Mouse (Mus musculus) kidney, embryonic 16.5 days (tissue): Measurements from ENCODE around the gene Plxnb3. TPM values are rescaled to one million over a fixed set of nuclear protein-coding genes. Genes with fewer than 3 reads are reported as not detected.
A peak's percentile ranks its signal among the peaks of the same experiment; 100 is the strongest.
"Not testable (repeated sequence)": the region's sequence is repeated elsewhere in the genome, so short reads cannot be mapped to it uniquely, and the experiment has no call there.

Experiments used
- ATAC-seq: fragments of 200-750 bp; cut with Nextera tagmentation; 2 replicates; pipeline ENCODE4 v1.8.0; 2017; ENCODE audit warnings: moderate TSS enrichment; ENCODE audit not compliant: low FRiP score, low TSS enrichment
- H3K27ac ChIP-seq: fragments of 300-500 bp; sonication (generic); 2 replicates; pipeline ENCODE4 v1.5.1; 2014; ENCODE audit warnings: low read length
- H3K27me3 ChIP-seq: fragments of 300-500 bp; sonication (generic); 2 replicates; pipeline ENCODE4 v1.6.1; 2014; ENCODE audit warnings: low read length, control low read depth, mixed read lengths; ENCODE audit not compliant: insufficient read depth
- H3K36me3 ChIP-seq: fragments of 300-500 bp; sonication (generic); 2 replicates; pipeline ENCODE4 v1.6.1; 2014; ENCODE audit warnings: low read length, control low read depth, mixed read lengths; ENCODE audit not compliant: insufficient read depth
- H3K4me1 ChIP-seq: fragments of 300-500 bp; sonication (generic); 2 replicates; pipeline ENCODE4 v1.6.1; 2014; ENCODE audit warnings: low read length, control low read depth, mixed read lengths; ENCODE audit not compliant: insufficient read depth
- H3K4me2 ChIP-seq: fragments of 300-500 bp; sonication (generic); replicated peaks from 2 replicates; pipeline ENCODE4 v1.6.1; 2014; ENCODE audit warnings: low read depth, low read length
- H3K4me3 ChIP-seq: fragments of 300-500 bp; sonication (generic); 2 replicates; pipeline ENCODE4 v1.5.1; 2014; ENCODE audit warnings: mild to moderate bottlenecking, low read length
- H3K9ac ChIP-seq: fragments of 300-500 bp; sonication (generic); replicated peaks from 2 replicates; pipeline ENCODE4 v1.6.1; 2014; ENCODE audit warnings: low read length
- H3K9me3 ChIP-seq: fragments of 300-500 bp; sonication (generic); 2 replicates; pipeline ENCODE4 v1.6.1; 2016; ENCODE audit warnings: low read length, control low read depth
- WGBS: fragments of 180-500 bp; shearing (Covaris S2); extraction: QIAGEN DNeasy Blood & Tissue Kit; methylation state at CpG from one replicate; pipeline ENCODE4 v1.1.7; 2014; 5-methylcytosine and 5-hydroxymethylcytosine counted together
- polyA plus RNA-seq: library from polyadenylated mRNA; unstranded; fragments of >200 nt; fragmentation: Nextera tagmentation; extraction: Ambion mirVana; gene quantifications from 2 replicates; pipeline ENCODE4 v1.2.1, GENCODE M21; 2015

Gene Plxnb3
- polyA plus RNA-seq, 1 experiment from 2014 or later, result 0.32 TPM

DNA sequence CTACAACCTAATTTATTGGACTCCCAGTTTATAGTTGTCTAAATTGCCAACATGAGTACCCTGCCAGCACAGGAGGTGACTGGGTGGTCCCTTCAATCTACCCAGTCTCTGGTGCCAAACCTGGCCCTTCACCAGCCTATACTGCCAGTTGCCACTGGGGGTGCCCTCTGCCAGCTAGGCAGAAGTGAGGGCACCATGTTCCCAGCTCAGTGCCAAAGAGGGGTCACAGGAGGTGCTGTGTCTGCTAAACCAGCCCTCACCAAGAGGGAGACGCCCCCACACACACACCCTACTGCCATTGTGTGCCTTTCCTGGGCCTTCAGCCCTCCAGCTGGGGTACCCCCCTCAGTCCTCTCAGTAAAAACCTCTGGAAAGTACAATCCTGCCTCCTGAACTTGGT lies 18.7 kb upstream of the Plxnb3 start:
- Histone ChIP-seq H3K36me3 (no peaks in the 10 kb centered on the region), H3K4me1 (no peaks in the 10 kb centered on the region), H3K9me3 (no peaks in the 10 kb centered on the region), H3K27ac (no peak overlapping the region), H3K4me3 (no peak overlapping the region), H3K27me3 (no peaks in the 10 kb centered on the region; the same call in 1 of the 2 replicates), H3K9ac (no peak overlapping the region), H3K4me2 (no peak overlapping the region)
- WGBS, result 57% methylated on average over 1 of the region's 1 CpGs
- no peak for ATAC-seq

DNA sequence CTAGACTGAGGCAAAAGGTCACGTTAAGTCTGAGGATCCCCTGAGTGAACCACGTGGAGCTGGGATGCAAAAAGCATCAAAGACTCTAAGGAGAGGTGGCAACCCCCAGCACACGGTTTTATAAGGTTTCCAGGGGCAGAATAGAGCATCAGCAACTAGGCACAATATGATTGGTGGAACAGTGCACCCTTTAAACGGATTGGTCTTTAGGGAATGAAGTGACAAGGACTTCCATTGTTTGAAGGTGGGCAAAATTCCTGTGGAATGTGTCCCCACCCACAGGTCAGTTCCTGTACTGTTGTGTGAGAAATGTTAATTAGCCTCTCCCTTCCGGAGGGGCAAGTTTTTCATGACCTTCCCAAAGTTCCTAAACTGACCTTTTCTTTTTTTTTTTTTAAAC lies 17.7 kb upstream of the Plxnb3 start:
- no peak overlapping the region for H3K4me2 ChIP-seq
- ATAC-seq, result no peak
- H3K9ac ChIP-seq, result no peak overlapping the region
- H3K27ac ChIP-seq, result no peak overlapping the region
- no peaks in the 10 kb centered on the region for H3K4me1 ChIP-seq
- H3K4me3 ChIP-seq, result no peak overlapping the region
- 69% methylated on average over 5 of the region's 5 CpGs for WGBS
- H3K9me3 ChIP-seq, result no peaks in the 10 kb centered on the region
- H3K27me3 ChIP-seq, result no peaks in the 10 kb centered on the region; the same call in 1 of the 2 replicates
- H3K36me3 ChIP-seq, result no peaks in the 10 kb centered on the region

DNA sequence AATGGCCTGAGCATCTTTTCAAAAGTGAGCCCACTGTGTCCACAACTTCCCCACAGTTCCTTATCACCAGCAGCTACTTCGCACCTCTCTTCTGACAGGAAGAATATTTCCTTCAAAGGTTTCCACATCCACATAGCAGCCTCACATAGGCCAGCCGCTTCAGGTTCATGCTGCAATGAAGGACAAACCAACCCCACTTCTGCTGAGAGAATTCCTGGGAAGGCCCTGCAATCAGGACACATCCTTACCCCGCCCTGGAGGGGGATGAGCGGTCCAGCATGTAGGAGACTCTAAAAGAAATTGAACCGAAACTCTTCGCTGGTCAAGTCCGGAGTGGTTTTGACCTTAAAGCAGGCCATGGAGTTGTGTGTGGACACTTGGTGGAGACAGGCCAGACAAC lies 17.0 kb upstream of the Plxnb3 start:
- 90% methylated on average over 7 of the region's 7 CpGs for WGBS
- not testable (repeated sequence) for ATAC-seq

DNA sequence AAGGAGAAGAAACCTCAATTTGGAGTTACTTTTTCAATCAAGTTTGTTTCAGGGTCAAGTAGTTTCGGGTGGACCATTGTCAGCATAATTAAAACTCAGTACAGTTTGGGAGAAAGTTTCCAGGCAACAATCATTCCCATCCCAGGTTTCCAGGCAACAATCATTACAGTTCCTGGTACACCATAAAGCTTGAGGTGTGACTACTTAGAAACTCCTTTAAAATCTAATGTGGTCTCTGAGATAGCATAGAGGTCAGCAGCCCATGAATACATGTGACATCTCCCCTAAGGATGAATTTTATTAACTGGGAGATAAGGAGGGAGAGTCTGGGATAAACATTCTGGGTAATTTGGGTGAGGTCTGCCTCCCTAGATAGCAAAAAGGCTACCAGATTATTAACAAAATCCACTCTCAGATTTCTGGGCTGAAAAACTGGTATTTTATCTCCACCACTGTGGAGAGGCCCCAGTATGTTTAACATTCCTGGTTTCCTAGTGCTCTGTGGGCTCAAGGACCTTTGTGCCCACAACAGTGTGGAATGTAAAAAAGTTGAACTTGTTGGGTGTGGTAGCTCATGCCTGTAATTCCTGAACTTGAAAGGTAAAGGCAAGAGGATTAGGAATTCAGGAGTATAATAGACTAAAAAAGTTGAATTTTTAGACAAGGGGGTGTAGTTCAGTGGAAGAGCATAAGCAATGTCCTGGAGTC lies 12.0 kb upstream of the Plxnb3 start:
- H3K27me3 ChIP-seq, result no peaks in the 10 kb centered on the region
- ATAC-seq, result no peak
- H3K4me3 ChIP-seq, result no peak overlapping the region
- H3K9ac ChIP-seq, result no peak overlapping the region
- H3K9me3 ChIP-seq, result no peaks in the 10 kb centered on the region
- no peaks in the 10 kb centered on the region for H3K4me1 ChIP-seq
- 67% methylated on average over 1 of the region's 1 CpGs for WGBS
- no peaks in the 10 kb centered on the region for H3K36me3 ChIP-seq
- no peak overlapping the region for H3K4me2 ChIP-seq
- H3K27ac ChIP-seq, result no peak overlapping the region

More for the DNA sequence above, 17.0 kb upstream of the Plxnb3 start:
- H3K9ac ChIP-seq, H3K27ac ChIP-seq, H3K36me3 ChIP-seq, H3K4me1 ChIP-seq, H3K27me3 ChIP-seq, H3K4me2 ChIP-seq, H3K4me3 ChIP-seq, H3K9me3 ChIP-seq: not testable (repeated sequence)

GRCm38 (mm10) chrX:73748977-73749376 lies 7.9 kb upstream of the Plxnb3 start:
- Histone ChIP-seq H3K4me1 (no peaks in the 10 kb centered on the region), H3K9ac (no peak overlapping the region), H3K27me3 (no peaks in the 10 kb centered on the region), H3K4me2 (no peak overlapping the region), H3K27ac (no peak overlapping the region), H3K4me3 (no peak overlapping the region), H3K36me3 (no peaks in the 10 kb centered on the region), H3K9me3 (no peaks in the 10 kb centered on the region)
- WGBS, result 76% methylated on average over 1 of the region's 1 CpGs
- ATAC-seq, result no peak

DNA sequence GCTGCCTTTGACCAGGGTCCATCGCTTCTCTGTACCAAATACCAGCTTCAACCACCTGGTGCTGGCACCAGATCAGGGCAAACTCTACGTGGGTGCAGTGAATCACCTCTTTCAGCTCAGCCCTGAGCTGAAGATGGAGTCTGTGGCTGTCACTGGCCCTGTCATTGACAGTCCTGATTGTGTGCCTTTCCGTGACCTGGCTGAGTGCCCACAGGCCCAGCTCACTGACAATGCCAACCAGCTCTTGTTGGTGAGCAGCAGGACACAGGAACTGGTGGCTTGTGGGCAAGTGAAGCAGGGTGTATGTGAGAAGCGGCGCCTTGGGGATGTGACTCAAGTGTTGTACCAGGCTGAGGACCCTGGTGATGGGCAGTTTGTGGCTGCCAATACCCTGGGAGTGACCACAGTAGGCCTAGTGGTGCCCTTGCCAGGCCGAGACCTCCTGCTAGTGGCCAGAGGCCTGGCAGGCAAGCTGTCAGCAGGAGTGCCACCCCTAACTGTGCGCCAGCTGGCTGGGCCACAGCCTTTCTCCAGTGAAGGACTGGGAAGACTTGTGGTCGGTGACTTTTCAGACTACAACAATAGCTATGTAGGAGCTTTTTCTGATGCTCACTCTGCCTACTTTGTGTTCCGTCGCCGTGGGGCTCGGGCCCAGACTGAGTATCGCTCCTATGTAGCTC lies 1.9 kb downstream of the Plxnb3 start:
- Histone ChIP-seq H3K36me3 (no peaks in the 10 kb centered on the region), H3K4me3 (no peak overlapping the region), H3K4me1 (no peaks in the 10 kb centered on the region), H3K9me3 (no peaks in the 10 kb centered on the region), H3K27ac (no peak overlapping the region), H3K27me3 (no peaks in the 10 kb centered on the region; the same call in 1 of the 2 replicates), H3K9ac (no peak overlapping the region), H3K4me2 (no peak overlapping the region)
- no peak for ATAC-seq
- WGBS, result 91% methylated on average over 13 of the region's 13 CpGs

GRCm38 (mm10) chrX:73765311-73765710 lies 8.4 kb downstream of the Plxnb3 start:
- no peaks in the 10 kb centered on the region for H3K4me1 ChIP-seq
- no peaks in the 10 kb centered on the region for H3K27me3 ChIP-seq
- H3K36me3 ChIP-seq, result no peaks in the 10 kb centered on the region
- H3K4me3 ChIP-seq, result no peak overlapping the region
- H3K4me2 ChIP-seq, result no peak overlapping the region
- H3K9me3 ChIP-seq, result no peaks in the 10 kb centered on the region
- H3K27ac ChIP-seq, result no peak overlapping the region
- ATAC-seq, result 0 out of 2 replicates have a peak, but pooled peaks have one; percentile 44
- H3K9ac ChIP-seq, result no peak overlapping the region
- WGBS, result 50% methylated on average over 1 of the region's 1 CpGs

GRCm38 (mm10) chrX:73767267-73767666 lies 10.4 kb downstream of the Plxnb3 start:
- H3K4me1 ChIP-seq, result no peaks in the 10 kb centered on the region
- WGBS, result 69% methylated on average over 9 of the region's 9 CpGs
- H3K4me2 ChIP-seq, result no peak overlapping the region
- ATAC-seq, result no peak
- H3K27ac ChIP-seq, result no peak overlapping the region
- no peaks in the 10 kb centered on the region for H3K9me3 ChIP-seq
- H3K27me3 ChIP-seq, result no peaks in the 10 kb centered on the region
- no peaks in the 10 kb centered on the region for H3K36me3 ChIP-seq
- H3K4me3 ChIP-seq, result no peak overlapping the region
- no peak overlapping the region for H3K9ac ChIP-seq

- peak within 1 kb of the TSS; percentile 61; the same call in 1 of the 2 replicates for H3K27ac ChIP-seq
Observed at GRCm38 (mm10) chrX:73774168-73774760, 17.4 kb downstream of the Plxnb3 start, which contains the start of gene Srpk3. TSS of gene Srpk3 (plus strand) at chrX:73774405.

More at GRCm38 (mm10) chrX:73774168-73774760, 17.4 kb downstream of the Plxnb3 start, which contains the start of gene Srpk3:
- no peak within 1 kb of the TSS for H3K4me3 ChIP-seq
- H3K4me1 ChIP-seq, result 0 out of 2 replicates have a peak, but pooled peaks cover 8% of the 10 kb centered on the region
- no peaks in the 10 kb centered on the region for H3K9me3 ChIP-seq
- H3K27me3 ChIP-seq, result no peaks in the 10 kb centered on the region; the same call in 1 of the 2 replicates
- H3K36me3 ChIP-seq, result peaks cover 5% of the 10 kb centered on the region
- ATAC-seq, result peak; percentile 37; the same call in 1 of the 2 replicates
- 48% methylated on average over 9 of the region's 9 CpGs for WGBS
- no peak within 1 kb of the TSS for H3K9ac ChIP-seq
- H3K4me2 ChIP-seq, result no peak within 1 kb of the TSS; the same call in 1 of the 2 replicates
